Comparison of ENCODE assay signal across 20 mouse cellular contexts in the genomic region with DNA sequence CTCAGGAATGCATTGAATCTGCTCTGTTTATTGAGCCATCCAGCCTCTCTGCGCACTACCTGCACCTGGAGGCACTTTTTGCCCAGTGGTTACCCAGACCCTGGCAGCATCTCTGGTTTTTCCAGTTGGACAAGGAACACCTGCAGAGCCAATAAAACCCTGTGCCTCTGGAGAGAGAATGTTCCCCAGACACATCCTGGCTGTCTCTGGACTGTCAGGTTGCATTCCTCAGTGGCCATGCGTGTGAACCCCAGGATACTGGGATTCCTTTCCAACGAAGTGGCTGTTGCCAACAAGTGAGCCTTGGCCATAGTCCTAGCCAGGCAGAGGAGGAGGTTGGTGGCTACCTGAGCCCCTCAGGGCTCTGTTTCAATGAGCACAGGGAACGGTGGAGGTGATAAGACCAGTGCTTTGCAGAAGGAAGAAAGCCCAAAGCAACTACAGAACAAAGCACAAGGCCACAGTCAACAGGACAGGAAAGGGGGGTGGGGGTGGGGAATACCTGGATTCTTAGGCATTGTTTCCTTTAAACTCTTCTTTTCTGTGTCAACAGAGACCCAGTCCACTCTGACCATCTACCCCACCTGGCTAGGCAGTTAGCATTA. TPM values are rescaled to one million over a fixed set of nuclear protein-coding genes. Genes with fewer than 3 reads are reported as not detected.
DNase-seq lines count a peak whose midpoint lies in the region; ATAC-seq and TF ChIP-seq lines count a peak whose summit lies in the region.
"Had no signal": no experiment of that assay in that cellular context is flagged by ENCODE, and none has a peak within 500 bp of the region (broad histone marks: within the 10 kb centered on the region; RNA-seq: fewer than 3 reads in every experiment).

No protein-coding gene starts in this region.

- no peak overlapping the region for H3K9ac ChIP-seq in midbrain, embryonic 15.5 days
- H3K9ac ChIP-seq: embryonic facial prominence, embryonic 15.5 days; forebrain, embryonic 15.5 days; limb, embryonic 15.5 days had no signal

- no peaks in the 10 kb centered on the region for H3K9me3 ChIP-seq in midbrain, embryonic 15.5 days
- H3K9me3 ChIP-seq: embryonic facial prominence, embryonic 15.5 days; forebrain, embryonic 15.5 days; limb, embryonic 15.5 days had no signal

- ATAC-seq in midbrain, embryonic 15.5 days (replicated peaks), result no peak
- no peak for ATAC-seq in activated CD4-positive, CD25-positive, alpha-beta regulatory T cell, adult 4 months
- ATAC-seq: forebrain, embryonic 15.5 days; inflammation-experienced regulatory T-cells, adult 6 months had no signal

- peaks cover 4% of the 10 kb centered on the region; the same call in 1 of the 2 replicates for H3K4me1 ChIP-seq in small intestine, adult 2 months (ENCODE audit: control insufficient read depth, insufficient read depth, insufficient read length, low read length)
- no peaks in the 10 kb centered on the region for H3K4me1 ChIP-seq in midbrain, embryonic 15.5 days
- H3K4me1 ChIP-seq: embryonic facial prominence, embryonic 15.5 days; forebrain, embryonic 15.5 days; limb, embryonic 15.5 days had no signal

- no peaks in the 10 kb centered on the region for H3K27me3 ChIP-seq in small intestine, adult 2 months (ENCODE audit: control insufficient read depth, insufficient read depth, low read length)
- H3K27me3 ChIP-seq in midbrain, embryonic 15.5 days (replicated peaks), result no peaks in the 10 kb centered on the region
- H3K27me3 ChIP-seq: embryonic facial prominence, embryonic 15.5 days; forebrain, embryonic 15.5 days; limb, embryonic 15.5 days had no signal

- 17% methylated on average over 4 of the region's 4 CpGs for WGBS in small intestine, adult 2 months
- WGBS in midbrain, embryonic 15.5 days, result 71% methylated on average over 4 of the region's 4 CpGs

- TF ChIP-seq POLR2A in small intestine, adult 2 months (IDR thresholded peaks at IDR 0.05; ENCODE audit: low read depth, low read length), result no peak

- peak overlapping the region; percentile 54 for H3K27ac ChIP-seq in small intestine, adult 2 months (ENCODE audit: insufficient read depth, low read depth, low read length)
- no peak overlapping the region for H3K27ac ChIP-seq in midbrain, embryonic 15.5 days
- H3K27ac ChIP-seq: embryonic facial prominence, embryonic 15.5 days; forebrain, embryonic 15.5 days; limb, embryonic 15.5 days; macrophage had no signal

- DNase-seq in kidney, adult 18-20 months, result peak; percentile 18
- DNase-seq in kidney, postnatal 4 days, result no peak
- peak; percentile 90 for DNase-seq in fat pad, adult 2 months (ENCODE audit: extremely low read depth, low read depth, low spot score)
- DNase-seq in kidney, adult 9 months, result peak; percentile 21
- no peak for DNase-seq in right cerebral cortex, postnatal 25 days
- DNase-seq: adrenal gland, adult 8-10 months; cerebellum, postnatal 36 days; gastrocnemius, postnatal 14 days; heart, postnatal 4 days; right cerebral cortex, adult 18-20 months had no signal

- no peaks in the 10 kb centered on the region for H3K36me3 ChIP-seq in small intestine, adult 2 months (ENCODE audit: control insufficient read depth, insufficient read depth, low read length)
- H3K36me3 ChIP-seq in midbrain, embryonic 15.5 days (replicated peaks), result no peaks in the 10 kb centered on the region
- H3K36me3 ChIP-seq: embryonic facial prominence, embryonic 15.5 days; forebrain, embryonic 15.5 days; limb, embryonic 15.5 days had no signal

- H3K4me3 ChIP-seq in small intestine, adult 2 months (ENCODE audit: low read depth, low read length), result no peak overlapping the region
- no peak overlapping the region for H3K4me3 ChIP-seq in midbrain, embryonic 15.5 days
- H3K4me3 ChIP-seq: embryonic facial prominence, embryonic 15.5 days; forebrain, embryonic 15.5 days; limb, embryonic 15.5 days had no signal

- H3K4me2 ChIP-seq in midbrain, embryonic 15.5 days, result no peak overlapping the region
- H3K4me2 ChIP-seq: embryonic facial prominence, embryonic 15.5 days; forebrain, embryonic 15.5 days; heart, embryonic 11.5 days; limb, embryonic 15.5 days had no signal

- TF ChIP-seq CTCF in small intestine, adult 2 months (IDR thresholded peaks at IDR 0.05; ENCODE audit: extremely low read depth, insufficient read length, insufficient replicate concordance, low read depth, low read length), result no peak; the same call in 1 of the 2 replicates

RNA-seq across cellular contexts. Expression of a gene that starts 22.0 kb away (rescaled TPM):
- 39.8 and 71.1 TPM in 2 replicates for polyA plus RNA-seq in small intestine, adult 2 months (2012; rRNA removed)
- 0.06 and 0.26 TPM in 2 replicates for polyA plus RNA-seq in midbrain, embryonic 15.5 days (2015; fragmentation: Nextera tagmentation; extraction: Ambion mirVana)
- under 1 TPM in 1 of 2 experiments, not detected in 1; 0.05 TPM for polyA plus RNA-seq in activated CD4-positive, CD25-positive, alpha-beta regulatory T cell, adult 4 months (2017; shearing (Covaris generic))
- polyA plus RNA-seq: C2C12; forebrain, embryonic 15.5 days; macrophage had no signal

Comparison
In these comparisons a context has a peak if more than half of its experiments do, and no peak if none do; other contexts are left out.
1. DNase-seq: peak in kidney, adult 18-20 months (single experiment), fat pad, adult 2 months (single experiment) and kidney, adult 9 months (single experiment); none in kidney, postnatal 4 days (0 of 2) and right cerebral cortex, postnatal 25 days (single experiment).
2. RNA of a gene that starts 22.0 kb away (polyA plus RNA-seq): 39.8 to 71.1 TPM in small intestine, adult 2 months; 0.06 to 0.26 TPM in midbrain, embryonic 15.5 days and 0.05 TPM in activated CD4-positive, CD25-positive, alpha-beta regulatory T cell, adult 4 months; every median in the first group is over 10 times any median in the second.